Mouse (Mus musculus): ENCODE data around the gene Gm20518.

DNA sequence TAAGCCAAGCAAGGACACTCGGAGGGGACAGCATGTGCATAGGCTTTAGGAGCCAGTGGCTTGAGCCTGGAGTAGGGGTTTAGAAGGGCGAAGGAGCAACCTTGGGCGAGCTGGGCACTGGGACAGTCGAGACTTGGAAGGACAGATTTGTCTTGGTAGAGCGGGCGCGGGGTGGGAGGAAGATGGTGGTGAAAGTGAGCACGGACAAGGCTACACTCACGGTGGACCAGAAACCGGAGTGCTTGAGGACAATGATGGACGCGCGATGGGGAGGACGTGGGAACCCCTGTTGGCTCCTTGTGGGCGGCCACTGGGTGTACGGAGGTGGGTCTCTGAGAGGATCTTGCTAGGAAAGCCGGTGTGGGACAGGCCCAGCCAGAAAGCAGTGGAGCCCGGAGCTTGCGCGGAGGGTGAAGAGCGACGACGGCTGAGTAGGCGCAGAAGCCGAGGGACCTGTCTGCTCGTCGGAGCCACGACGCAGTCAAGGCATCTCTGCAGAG lies 93.6 kb downstream of the Gm20518 start:
- TF ChIP-seq CTCF (conservative IDR thresholded peaks at IDR 0.05; ENCODE audit: insufficient read depth, insufficient read length, low read depth, low read length) (no peak), POLR2A (IDR thresholded peaks at IDR 0.05; ENCODE audit: low read depth, low read length) (no peak)
